Mouse (Mus musculus) spleen, postnatal 36 days (tissue): Measurements from ENCODE around the gene Gm11096.

Experiments used
- DNase-seq, 2 experiments: peaks; one replicate each; pipeline ENCODE4 v3.0.0; 2022; ENCODE audit warnings: low spot score in 2 of 2, mixed read lengths in 1 of 2

The Gm11096 gene

GRCm38 (mm10) chr17:81441463-81441862, at the start of gene Gm11096:
TSS of gene Gm11096 (plus strand) at chr17:81441763.
- no peak for DNase-seq

- no peak for DNase-seq
Measured at GRCm38 (mm10) chr17:81393040-81393439, 48.5 kb upstream of the Gm11096 start.

- DNase-seq: no peak
Measured at GRCm38 (mm10) chr17:81394124-81394523, 47.4 kb upstream of the Gm11096 start.

GRCm38 (mm10) chr17:81397434-81397833, 44.1 kb upstream of the Gm11096 start:
- DNase-seq: no peak

- no peak for DNase-seq
Measured at GRCm38 (mm10) chr17:81400377-81400776, 41.2 kb upstream of the Gm11096 start.

- no peak for DNase-seq
Measured at GRCm38 (mm10) chr17:81402636-81403035, 38.9 kb upstream of the Gm11096 start.

GRCm38 (mm10) chr17:81403121-81403520, 38.4 kb upstream of the Gm11096 start:
- no peak for DNase-seq

- no peak for DNase-seq
Measured at GRCm38 (mm10) chr17:81404225-81404624, 37.3 kb upstream of the Gm11096 start.

- DNase-seq: no peak
Measured at GRCm38 (mm10) chr17:81412736-81413135, 28.8 kb upstream of the Gm11096 start.

- no peak for DNase-seq
Measured at GRCm38 (mm10) chr17:81416361-81417114, 25.0 kb upstream of the Gm11096 start.

- no peak for DNase-seq
Measured at GRCm38 (mm10) chr17:81419802-81420459, 21.6 kb upstream of the Gm11096 start.

GRCm38 (mm10) chr17:81424256-81424912, 17.2 kb upstream of the Gm11096 start:
- DNase-seq: no peak

- no peak for DNase-seq
Measured at GRCm38 (mm10) chr17:81427245-81427644, 14.3 kb upstream of the Gm11096 start.

- no peak for DNase-seq
Measured at GRCm38 (mm10) chr17:81432733-81433132, 8.8 kb upstream of the Gm11096 start.

- DNase-seq: no peak
Measured at GRCm38 (mm10) chr17:81433148-81433547, 8.4 kb upstream of the Gm11096 start.

GRCm38 (mm10) chr17:81455269-81455668, 13.7 kb downstream of the Gm11096 start:
- DNase-seq: no peak

GRCm38 (mm10) chr17:81455977-81456376, 14.4 kb downstream of the Gm11096 start:
- DNase-seq: no peak

GRCm38 (mm10) chr17:81459379-81459778, 17.8 kb downstream of the Gm11096 start:
- no peak for DNase-seq

GRCm38 (mm10) chr17:81468941-81469340, 27.4 kb downstream of the Gm11096 start:
- no peak for DNase-seq

GRCm38 (mm10) chr17:81473363-81473762, 31.8 kb downstream of the Gm11096 start:
- no peak for DNase-seq

GRCm38 (mm10) chr17:81477420-81477819, 35.9 kb downstream of the Gm11096 start:
- no peak for DNase-seq

- no peak for DNase-seq
Measured at GRCm38 (mm10) chr17:81479807-81480206, 38.2 kb downstream of the Gm11096 start.
